Mouse (Mus musculus): Measurements from ENCODE around the gene Mis18a.

Mis18a gene

DNA sequence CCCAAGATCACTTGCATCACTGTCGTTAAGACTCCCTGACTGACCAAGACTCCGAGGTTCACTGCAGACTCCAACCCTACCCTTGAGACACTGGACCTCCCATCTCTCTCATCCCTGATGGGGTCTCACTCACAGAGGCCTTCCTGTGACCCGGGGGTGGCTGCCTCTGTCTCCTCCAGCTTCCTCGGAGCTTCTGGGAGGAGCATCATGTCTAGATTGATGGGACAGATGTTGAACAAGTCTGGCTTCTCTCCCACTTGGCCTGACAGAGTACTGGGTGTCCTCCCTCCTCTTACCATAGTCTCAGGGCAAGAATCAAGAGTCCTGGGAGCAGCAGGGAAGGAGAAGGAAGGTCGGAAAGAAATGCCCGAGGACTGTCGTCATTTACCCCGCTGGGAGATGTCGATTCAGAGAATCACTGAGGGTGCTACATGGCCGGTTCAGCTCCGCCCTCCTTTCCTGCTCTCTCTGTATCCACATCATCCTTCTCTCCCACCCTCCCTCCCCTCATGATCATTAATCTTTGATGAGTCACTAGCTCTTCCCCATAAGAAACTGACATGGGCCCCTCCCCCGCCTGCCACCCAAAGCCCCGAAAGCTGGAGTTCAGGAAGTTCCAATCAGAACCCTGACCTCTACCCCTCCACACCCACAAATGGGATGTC is 22.9 kb downstream of the Mis18a start:
- no peak for DNase-seq (ENCODE audit: low read depth)

DNA sequence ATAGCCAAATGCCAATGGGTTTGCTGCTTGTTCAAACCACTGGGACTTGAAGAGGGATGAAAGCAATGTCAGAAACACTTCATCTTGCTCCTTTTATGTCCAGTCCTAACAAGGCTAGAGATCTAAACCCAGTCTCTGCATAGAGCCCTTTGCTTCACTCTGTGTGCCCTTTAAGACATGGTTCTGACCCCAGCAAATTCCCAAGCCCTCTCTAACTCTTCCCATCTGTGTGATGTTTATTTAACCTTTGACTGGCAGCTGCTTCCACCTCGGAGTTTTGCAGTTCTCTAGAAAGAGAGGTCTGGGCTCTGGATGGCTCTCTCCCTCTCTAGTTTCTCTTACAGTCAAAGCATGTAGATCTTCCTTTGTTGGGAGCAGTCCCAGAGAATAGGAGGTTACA is 23.6 kb downstream of the Mis18a start:
- DNase-seq (ENCODE audit: low read depth) = no peak

DNA sequence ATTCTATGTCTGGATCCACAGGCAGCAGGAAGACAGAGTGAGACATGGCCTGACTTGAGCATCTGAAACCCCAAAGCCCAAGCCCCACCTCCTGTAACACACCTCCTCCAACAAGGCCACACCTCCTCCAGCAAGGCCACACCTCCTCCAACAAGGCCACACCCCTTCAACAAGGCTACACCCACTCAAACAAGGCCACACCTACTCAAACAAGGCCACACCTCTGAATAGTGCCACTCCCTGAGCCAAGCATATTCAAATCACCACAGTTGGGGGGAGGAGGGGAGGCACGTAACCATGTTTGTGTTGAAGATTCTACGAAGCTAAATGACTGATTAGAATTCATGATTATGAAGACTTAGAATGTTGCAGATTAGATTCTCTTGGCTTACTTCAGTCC is 25.7 kb downstream of the Mis18a start:
- no peak for DNase-seq (ENCODE audit: low read depth)

DNA sequence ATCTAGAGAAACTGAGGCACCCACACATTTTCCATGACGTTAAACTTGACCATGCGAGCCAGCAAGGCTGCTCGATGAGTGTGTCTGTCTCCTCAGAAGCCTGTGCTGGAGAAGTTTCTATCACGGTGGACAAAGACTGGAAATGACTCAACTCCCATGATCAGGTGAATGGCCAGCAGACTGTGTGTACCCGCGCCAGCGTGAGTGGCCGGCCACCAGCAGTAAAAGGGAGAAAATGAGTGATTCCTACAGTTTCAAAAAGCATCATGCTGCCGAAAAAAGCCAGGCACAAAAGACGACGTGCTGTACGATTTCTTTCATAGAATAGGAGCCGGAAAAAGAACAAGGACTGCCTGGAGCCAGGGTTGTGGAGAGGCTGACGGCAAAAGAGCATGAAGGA is 27.8 kb downstream of the Mis18a start:
- DNase-seq (ENCODE audit: low read depth) = no peak

DNA sequence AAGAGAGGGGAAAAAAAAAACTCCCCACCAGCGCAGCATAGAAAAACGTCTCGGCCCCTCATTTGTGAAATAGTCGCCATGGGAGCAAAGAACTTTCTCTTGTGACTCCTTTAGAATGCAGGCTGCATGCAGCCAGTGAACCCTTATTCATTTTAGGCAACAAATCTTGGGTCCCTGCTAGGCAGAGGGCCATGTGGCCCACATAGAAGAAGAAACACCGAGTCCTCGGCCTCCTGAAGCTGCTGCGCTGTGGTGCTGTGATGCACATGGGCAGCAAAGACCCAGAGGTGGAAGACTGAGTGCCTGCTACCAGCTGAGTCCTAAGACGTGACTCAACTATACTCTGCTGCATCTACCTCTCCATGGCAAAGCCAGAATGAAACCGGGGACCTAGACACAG is 30.9 kb downstream of the Mis18a start:
- DNase-seq (ENCODE audit: low read depth) = no peak

DNA sequence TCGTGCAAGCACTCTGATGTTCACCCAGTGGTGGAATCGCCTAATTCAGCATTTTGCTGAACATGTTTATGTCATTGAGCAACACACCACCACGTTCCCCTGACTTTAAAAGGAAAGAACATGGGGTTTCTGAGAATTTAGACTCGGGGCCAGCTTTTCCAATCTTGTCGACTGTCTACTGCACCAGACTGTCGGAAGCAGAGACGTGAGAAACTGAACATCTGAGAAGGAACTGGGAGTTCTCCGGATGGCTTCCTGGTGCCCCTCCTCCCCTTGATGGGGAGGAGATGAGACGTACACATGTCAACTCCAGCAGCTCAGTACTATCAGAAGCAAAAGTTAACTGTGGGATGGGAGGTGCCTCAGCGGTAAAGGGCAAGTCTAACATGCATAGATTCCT is 32.1 kb downstream of the Mis18a start:
- DNase-seq (ENCODE audit: low read depth) = no peak

DNA sequence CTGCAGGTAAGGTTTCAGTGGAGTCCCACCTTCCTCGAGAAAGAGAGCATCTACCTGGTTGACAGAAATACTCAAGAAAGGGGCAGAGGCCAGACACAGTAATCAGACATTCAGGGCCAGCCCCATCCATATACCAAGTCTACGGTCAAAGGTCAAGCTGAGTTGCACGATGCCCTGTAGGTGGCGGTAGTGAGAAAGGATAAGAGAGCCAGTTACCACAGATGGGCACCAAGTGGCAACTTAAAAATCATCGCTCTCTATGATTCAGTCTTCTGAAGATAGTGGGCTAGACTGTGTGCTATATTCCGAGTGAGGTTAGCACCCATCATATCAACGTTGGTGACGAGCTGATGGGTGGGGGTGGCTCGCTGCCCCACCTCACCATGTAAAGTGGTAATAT is 32.5 kb downstream of the Mis18a start:
- DNase-seq (ENCODE audit: low read depth) = peak; percentile 48

DNA sequence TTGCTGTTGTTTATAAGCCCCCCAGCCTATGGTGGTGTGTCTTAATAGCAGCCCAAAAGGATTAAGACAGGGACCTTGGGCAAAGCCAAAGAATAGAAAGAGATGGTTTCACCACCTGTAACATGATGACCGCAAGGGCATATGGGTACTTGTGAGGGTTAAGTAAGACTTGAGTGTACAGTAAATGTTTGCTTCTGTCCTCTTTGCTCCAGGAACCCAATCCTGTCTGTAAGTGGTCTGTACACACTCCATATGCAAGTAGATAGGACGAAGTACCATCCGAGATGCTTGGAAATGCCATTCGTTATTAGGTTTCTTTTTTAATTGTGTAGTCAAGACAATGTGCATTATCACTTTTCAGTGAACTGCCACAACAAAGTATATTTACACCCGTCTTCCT is 33.6 kb downstream of the Mis18a start:
- DNase-seq (ENCODE audit: low read depth) = no peak

DNA sequence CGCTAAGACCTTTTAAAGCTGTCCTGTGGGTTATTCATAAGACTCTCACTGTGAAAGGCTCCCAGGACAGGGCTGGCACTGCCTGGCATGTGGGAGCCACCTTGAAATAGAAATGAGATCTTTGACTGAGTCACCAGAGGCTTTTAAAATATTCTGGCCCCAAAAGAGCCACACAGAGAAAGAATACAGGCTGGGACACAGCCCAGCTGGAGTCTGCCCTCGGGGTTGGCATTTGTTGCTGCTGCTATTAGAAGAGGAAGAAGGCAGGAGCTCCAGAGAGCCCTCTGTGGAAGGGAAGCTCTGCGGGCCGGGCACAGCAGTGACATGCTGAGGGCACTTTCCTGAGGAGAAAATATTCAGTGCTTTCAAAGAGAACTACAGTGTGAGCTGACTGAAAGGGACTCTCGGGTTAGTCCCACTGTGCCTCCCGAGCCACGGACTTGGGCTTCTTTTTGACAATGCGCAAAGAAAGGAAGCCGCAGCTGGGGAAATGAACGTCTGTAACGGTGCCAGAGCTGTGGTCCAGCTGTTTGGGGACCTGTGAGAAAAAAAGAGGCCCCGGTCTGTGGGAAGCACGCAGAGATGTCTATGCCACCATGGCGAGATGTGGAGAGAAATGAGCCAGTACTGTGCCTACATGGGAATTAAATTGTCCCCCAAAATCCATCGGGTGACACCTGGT is 34.4 kb downstream of the Mis18a start:
- no peak for DNase-seq (ENCODE audit: low read depth)

DNA sequence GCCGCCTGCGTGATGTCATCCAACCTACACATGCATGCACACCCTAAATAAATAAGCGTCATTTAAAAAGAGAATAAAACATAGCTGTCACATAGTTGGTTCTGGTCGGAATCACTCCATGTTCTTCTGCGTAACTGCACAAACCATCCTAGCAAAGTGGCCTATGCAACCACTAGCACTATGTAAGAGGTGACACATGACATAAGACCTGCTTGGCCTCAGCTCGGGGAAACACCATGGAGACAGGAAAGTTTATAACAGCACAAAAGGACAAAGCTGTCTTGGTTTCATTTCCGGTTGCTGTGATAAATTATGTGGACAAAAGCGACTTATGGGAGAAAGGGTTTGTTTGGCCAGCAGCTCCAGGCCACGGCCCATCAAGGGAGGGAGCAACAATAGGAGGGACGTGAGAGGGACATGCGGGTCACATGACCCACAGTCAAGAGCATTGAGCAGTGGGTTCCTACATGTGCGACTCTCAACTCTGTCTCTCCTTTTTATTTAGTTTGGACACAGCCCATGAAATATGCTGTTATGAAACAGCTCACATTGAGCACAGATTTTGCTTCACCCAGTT is 39.4 kb downstream of the Mis18a start:
- no peak for DNase-seq (ENCODE audit: low read depth)

DNA sequence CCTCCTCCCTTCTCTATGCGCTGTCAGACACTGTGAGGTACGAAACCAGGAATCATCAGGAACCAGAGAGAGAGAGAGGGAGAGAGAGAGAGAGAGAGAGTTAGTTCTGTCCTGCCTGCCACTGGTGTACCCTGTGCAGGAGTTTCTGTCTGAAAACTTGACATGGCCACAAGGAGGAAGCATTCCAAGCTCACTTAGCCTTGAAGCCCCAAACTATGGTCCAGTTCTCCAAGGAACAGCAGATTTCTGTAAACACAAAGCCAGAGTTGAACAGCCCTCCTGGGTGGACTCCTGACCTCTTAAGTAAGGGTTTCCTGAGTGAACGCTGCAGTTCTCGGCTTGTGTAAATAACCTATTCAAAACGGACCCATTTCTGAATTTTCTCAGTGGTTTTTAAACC is 40.2 kb downstream of the Mis18a start:
- DNase-seq (ENCODE audit: low read depth) = no peak

DNA sequence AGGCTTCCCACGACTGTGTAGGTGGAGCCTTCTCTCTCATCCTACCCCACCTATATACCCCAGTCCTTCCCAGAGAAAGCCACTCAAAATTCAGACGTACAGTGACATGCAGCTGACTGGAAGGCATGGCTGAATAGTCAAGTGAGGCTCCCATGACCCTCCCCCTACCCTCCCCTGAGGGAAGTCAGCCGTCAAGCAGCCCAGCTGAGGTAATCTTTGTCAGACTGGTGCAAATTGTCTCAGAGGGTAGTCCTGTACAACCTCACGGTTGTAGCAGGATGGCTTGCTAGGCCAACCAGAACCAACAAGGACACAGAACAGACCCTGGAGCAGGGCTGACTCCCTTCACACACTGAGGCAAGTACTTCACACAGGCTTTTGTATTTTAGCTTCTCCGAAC is 43.1 kb downstream of the Mis18a start:
- DNase-seq (ENCODE audit: low read depth) = no peak

DNA sequence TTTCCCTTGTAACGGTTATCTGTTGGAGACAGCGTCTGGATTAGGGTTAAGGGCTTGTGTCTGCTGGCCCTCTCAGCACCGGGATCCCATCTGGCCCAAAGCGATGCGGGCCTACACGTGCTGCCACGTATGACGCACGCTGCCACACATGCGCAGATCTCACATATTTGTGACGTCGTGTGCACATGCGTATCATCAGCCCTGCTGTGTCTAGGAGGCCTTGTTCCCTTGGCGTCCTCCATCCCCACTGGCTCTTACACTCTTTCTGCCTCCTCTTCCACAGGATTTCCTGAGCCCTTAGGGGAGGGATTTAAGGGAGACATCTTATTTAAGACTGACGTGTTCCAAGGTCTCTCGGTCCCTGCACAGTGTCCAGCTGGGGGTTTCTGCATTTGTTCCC is 47.2 kb downstream of the Mis18a start:
- no peak for DNase-seq (ENCODE audit: low read depth)

DNA sequence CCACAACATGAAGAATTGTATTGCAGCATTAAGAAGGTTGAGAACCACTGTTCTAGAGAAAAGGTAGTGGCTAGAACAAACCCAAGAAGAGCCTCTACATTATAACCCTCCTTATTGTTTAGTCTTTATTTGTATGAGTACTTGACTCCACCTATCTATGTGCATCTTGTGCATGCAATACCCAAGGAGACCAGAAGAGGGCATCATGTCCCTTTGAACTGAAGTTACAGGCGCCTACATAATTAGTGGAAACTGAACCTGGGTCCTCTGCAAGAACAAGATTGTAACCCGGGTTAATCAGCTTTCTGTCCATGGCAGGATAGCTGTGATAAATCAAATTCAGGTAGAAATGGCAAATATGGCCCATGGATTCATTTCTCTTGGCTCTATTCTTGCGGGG is 48.4 kb downstream of the Mis18a start:
- peak; percentile 15 for DNase-seq (ENCODE audit: low read depth)

DNA sequence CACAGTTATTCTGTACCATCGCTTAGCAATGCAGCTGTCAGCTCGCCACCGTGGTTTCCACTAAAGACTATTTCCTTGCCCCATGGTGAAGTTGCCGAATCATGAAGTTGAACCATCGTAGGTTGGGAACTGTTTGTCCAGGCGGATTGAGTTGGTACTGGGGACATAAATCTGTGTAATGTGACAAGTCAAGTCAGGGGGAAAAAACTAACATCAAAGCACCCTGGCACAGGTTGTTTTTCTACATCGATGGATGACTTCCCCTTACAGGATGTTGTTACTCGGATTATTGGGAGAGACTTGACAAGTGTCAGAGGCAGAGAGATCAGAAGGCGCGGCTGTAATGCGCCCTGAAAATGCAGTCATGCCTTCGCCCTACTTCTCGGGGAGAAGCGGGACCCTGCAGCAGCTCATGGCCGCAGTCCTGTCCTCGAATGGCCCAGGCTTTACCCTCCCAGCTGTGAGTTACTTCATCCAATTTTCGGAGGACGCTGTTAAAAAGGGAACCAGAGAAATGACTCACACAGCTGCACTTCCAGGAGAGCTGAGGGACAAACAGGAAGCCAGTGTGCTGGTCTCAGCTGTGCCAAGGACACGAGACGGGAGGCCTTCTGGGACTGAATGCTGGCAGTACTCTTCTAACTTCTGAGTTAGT is 50.2 kb downstream of the Mis18a start:
- DNase-seq (ENCODE audit: low read depth) = no peak

DNA sequence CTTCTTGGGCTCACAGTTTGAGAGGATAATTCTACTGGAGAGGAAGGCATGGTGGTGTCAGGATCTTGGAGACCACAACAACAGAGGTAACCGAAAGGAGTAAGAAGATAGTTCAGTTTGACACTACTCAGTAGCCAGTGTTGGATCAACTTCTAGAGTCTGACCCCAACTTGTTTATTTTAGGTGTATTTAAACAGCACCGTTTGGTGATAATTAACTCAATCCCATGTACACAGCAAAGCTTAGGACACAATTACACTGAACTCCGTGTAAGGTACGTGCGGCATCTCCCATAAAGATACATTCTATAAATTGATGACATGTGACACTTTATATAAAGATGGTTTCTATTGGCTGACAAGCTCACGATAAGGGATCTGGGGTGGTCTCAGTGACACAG is 52.6 kb downstream of the Mis18a start:
- DNase-seq (ENCODE audit: low read depth) = no peak

DNA sequence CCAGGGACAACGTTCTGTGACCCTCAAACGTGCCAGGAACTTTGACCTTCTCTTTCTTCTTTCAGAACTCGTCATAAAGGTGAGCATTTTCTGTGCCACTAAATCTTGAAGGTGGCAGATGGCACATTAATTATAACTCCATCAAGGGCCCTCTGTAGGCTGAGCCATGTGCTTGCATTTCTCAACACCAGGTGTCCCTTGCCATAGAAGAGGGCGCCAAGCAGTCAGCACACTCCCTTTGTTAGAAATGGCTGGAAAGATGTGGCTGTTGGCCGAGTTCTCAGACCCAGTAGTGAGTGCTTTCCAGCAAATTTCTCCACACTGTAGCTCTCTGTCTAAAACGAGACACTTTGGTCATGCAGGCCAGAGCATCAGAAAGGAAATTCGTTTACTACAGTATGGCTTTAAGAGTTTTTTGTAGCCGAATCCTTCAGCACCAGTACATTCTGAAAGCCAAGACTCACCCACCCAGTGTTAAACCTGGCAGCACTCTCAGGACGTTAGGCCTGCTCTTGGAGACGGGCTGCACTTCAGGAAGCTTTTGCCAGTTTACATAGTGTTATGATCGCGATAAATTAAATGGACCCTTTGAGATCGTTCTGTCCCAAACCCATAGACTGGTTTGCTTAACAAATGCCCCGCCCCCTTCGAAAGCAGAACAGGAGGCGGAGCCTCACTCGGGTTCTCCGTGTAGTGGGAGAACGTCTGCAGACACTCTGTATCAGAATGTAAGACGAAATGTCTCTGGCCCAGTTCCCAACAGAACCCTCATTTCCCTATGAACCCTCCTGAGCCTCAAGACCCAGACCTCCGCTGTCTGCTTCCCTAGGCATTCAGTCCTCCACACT is 53.5 kb downstream of the Mis18a start:
- DNase-seq (ENCODE audit: low read depth) = no peak

Data from NIH3T3 (cell line).